Mouse (Mus musculus): Measurements from ENCODE around the gene Rtel1.

DNA sequence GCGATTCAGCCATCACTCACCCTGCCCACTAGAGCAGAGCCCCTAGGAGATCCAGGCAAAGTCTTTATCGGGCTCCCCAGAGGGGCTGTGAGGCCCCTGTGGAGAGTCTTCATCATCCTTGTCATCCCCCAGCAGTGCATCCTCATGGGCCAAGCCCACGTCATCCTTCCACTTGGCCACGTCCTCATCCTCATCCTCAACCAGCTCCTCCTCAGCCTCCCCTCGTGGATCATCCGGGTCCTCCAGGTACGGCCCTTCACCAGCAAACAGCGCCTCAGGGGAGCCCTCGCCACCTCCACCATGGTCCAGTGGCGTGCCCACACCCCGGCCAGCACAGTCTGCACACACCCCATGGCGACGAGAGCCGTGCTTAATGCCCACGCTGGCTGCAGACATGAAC is 71.5 kb downstream of the Rtel1 start:
- no peak for TF ChIP-seq CTCF (IDR thresholded peaks at IDR 0.05)
- TF ChIP-seq EP300 (IDR thresholded peaks at IDR 0.05) = no peak
